In genomic region chr9:120936351-120936750, GRCm38 (mm10) we compare ENCODE assay signal across 8 mouse cellular contexts. TPM values are rescaled to one million over a fixed set of nuclear protein-coding genes. Genes with fewer than 3 reads are reported as not detected.
DNase-seq lines count a peak whose midpoint lies in the region; ATAC-seq lines count a peak whose summit lies in the region.

No protein-coding gene starts in this region.

- H3K4me3 ChIP-seq in forebrain, embryonic 10.5 days, result peak overlapping the region; percentile 94
- H3K4me3 ChIP-seq in heart, embryonic 16.5 days (ENCODE audit: low read length), result peak overlapping the region; percentile 96
- H3K4me3 ChIP-seq in lung, embryonic 16.5 days (ENCODE audit: low read length), result peak overlapping the region; percentile 90

- H3K9ac ChIP-seq in heart, embryonic 16.5 days (ENCODE audit: low read length), result peak overlapping the region; percentile 86
- peak overlapping the region; percentile 27; the same call in 1 of the 2 replicates for H3K9ac ChIP-seq in lung, embryonic 16.5 days (ENCODE audit: low read length)

- peak; percentile 73 for DNase-seq in CD4-positive, CD25-positive, alpha-beta regulatory T cell, adult 2 months (ENCODE audit: low read depth, low spot score)
- DNase-seq in c-Kit-positive CD71-negative TER-119-negative erythroid progenitor cells, embryonic 14.5 days (ENCODE audit: low read depth), result peak; percentile 57
- DNase-seq in forebrain, embryonic 10.5 days (ENCODE audit: extremely low spot score, low spot score), result peak; percentile 56
- peak; percentile 73 to 87 for DNase-seq in kidney, postnatal 36 days
- DNase-seq in retina, postnatal 7 days (ENCODE audit: low read depth, low spot score), result peak; percentile 33

- no peaks in the 10 kb centered on the region for H3K27me3 ChIP-seq in forebrain, embryonic 10.5 days (ENCODE audit: poor library complexity, severe bottlenecking)
- no peaks in the 10 kb centered on the region for H3K27me3 ChIP-seq in heart, embryonic 16.5 days (ENCODE audit: control insufficient read depth, insufficient read depth, low read length)
- no peaks in the 10 kb centered on the region for H3K27me3 ChIP-seq in lung, embryonic 16.5 days (ENCODE audit: control insufficient read depth, insufficient read depth, low read depth, low read length)

- H3K4me1 ChIP-seq in forebrain, embryonic 10.5 days, result peaks cover 71% of the 10 kb centered on the region
- peaks cover 45% of the 10 kb centered on the region for H3K4me1 ChIP-seq in heart, embryonic 16.5 days (ENCODE audit: control insufficient read depth, insufficient read depth, low read length)
- peaks cover 36% of the 10 kb centered on the region for H3K4me1 ChIP-seq in lung, embryonic 16.5 days (replicated peaks; ENCODE audit: control insufficient read depth, insufficient read depth, low read length)

- peaks cover 45% of the 10 kb centered on the region for H3K36me3 ChIP-seq in forebrain, embryonic 10.5 days (replicated peaks)
- no peaks in the 10 kb centered on the region for H3K36me3 ChIP-seq in heart, embryonic 16.5 days (ENCODE audit: control insufficient read depth, insufficient read depth)
- H3K36me3 ChIP-seq in lung, embryonic 16.5 days (ENCODE audit: control insufficient read depth, insufficient read depth, low read length), result no peaks in the 10 kb centered on the region

- 38% methylated on average over 8 of the region's 8 CpGs for WGBS in forebrain, embryonic 10.5 days
- WGBS in heart, embryonic 16.5 days, result 17% methylated on average over 8 of the region's 8 CpGs
- WGBS in lung, embryonic 16.5 days, result 8% methylated on average over 8 of the region's 8 CpGs

- no peak for ATAC-seq in CD4-positive, CD25-positive, alpha-beta regulatory T cell, adult 4 months
- ATAC-seq in heart, embryonic 16.5 days (replicated peaks; ENCODE audit: extremely low read depth, insufficient read depth, low FRiP score), result no peak
- ATAC-seq in lung, embryonic 16.5 days (ENCODE audit: low read depth), result no peak

- no peak overlapping the region for H3K27ac ChIP-seq in forebrain, embryonic 10.5 days
- peak overlapping the region; percentile 44 for H3K27ac ChIP-seq in heart, embryonic 16.5 days (ENCODE audit: low read length)
- H3K27ac ChIP-seq in lung, embryonic 16.5 days (ENCODE audit: low read length), result no peak overlapping the region

- H3K4me2 ChIP-seq in heart, embryonic 16.5 days (ENCODE audit: low read depth, low read length), result peak overlapping the region; percentile 75
- peak overlapping the region; percentile 73 for H3K4me2 ChIP-seq in lung, embryonic 16.5 days (ENCODE audit: low read depth, low read length)

- H3K9me3 ChIP-seq in forebrain, embryonic 10.5 days, result no peaks in the 10 kb centered on the region
- H3K9me3 ChIP-seq in heart, embryonic 16.5 days (replicated peaks; ENCODE audit: control insufficient read depth, low read length), result no peaks in the 10 kb centered on the region
- H3K9me3 ChIP-seq in lung, embryonic 16.5 days (ENCODE audit: control insufficient read depth, low read length), result no peaks in the 10 kb centered on the region

RNA-seq across cellular contexts. Expression of gene Ctnnb1, which starts 7.3 kb away (rescaled TPM):
- 100 to 1,000 TPM in 1 of 2 experiments, 10 to 100 TPM in 1; 59.3 to 107 TPM for polyA plus RNA-seq in CD4-positive, CD25-positive, alpha-beta regulatory T cell, adult 4 months (2017; shearing (Covaris generic))
- polyA plus RNA-seq in forebrain, embryonic 10.5 days (2016; fragmentation: Nextera tagmentation; extraction: Ambion mirVana), result 647 and 664 TPM in 2 replicates
- polyA plus RNA-seq in heart, embryonic 16.5 days (2015; fragmentation: Nextera tagmentation; extraction: Ambion mirVana), result 357 TPM in 2 replicates
- 523 and 564 TPM in 2 replicates for polyA plus RNA-seq in lung, embryonic 16.5 days (2015; fragmentation: Nextera tagmentation; extraction: Ambion mirVana)
